Mouse (Mus musculus) retina, embryonic 14.5 days (tissue): ENCODE measurements around the gene Rap1gap2.
A peak's percentile ranks its signal among the peaks of the same experiment; 100 is the strongest.

ENCODE experiments used
- DNase-seq: peaks from one replicate; pipeline ENCODE4 v3.0.0-alpha.2; 2015; ENCODE audit warnings: low spot score

Gene Rap1gap2

GRCm38 (mm10) chr11:74574768-74575434 is 35.8 kb downstream of the Rap1gap2 start:
- no peak for DNase-seq

DNA sequence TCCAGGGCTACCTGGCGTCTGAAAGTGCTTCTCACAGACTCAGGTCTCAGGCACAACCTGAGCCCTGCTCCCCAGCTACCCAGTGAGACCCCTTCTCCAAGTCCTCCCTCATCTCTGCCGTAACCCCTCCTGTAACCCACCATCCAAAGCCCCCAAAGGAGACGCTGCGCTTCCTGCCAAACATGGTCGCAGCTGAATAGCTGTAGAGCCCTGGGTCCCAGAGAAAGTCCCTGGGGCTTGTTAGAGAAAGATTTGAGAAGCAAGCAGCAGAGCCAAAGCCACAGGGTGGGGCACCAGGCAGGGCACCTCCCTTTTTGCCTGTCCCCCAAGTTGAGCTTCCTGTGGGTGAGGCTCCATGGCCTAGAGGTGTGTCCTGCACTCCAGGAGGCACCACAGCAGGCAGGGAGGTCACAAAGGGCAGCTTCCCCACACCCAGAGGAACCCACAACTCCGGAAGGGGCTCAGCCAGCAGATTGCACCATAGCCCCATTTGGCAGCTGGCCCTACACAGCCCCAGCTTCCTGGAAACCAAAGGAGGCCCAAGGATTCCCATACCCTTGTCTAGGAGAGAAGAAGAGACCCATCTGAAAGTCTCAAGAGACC is 38.2 kb downstream of the Rap1gap2 start:
- no peak for DNase-seq

- no peak for DNase-seq
Measured at GRCm38 (mm10) chr11:74569735-74570134, 41.0 kb downstream of the Rap1gap2 start.

- no peak for DNase-seq
Measured at GRCm38 (mm10) chr11:74568463-74568862, 42.3 kb downstream of the Rap1gap2 start.

GRCm38 (mm10) chr11:74568004-74568403 is 42.7 kb downstream of the Rap1gap2 start:
- no peak for DNase-seq

GRCm38 (mm10) chr11:74566326-74566874 is 44.3 kb downstream of the Rap1gap2 start:
- no peak for DNase-seq

DNA sequence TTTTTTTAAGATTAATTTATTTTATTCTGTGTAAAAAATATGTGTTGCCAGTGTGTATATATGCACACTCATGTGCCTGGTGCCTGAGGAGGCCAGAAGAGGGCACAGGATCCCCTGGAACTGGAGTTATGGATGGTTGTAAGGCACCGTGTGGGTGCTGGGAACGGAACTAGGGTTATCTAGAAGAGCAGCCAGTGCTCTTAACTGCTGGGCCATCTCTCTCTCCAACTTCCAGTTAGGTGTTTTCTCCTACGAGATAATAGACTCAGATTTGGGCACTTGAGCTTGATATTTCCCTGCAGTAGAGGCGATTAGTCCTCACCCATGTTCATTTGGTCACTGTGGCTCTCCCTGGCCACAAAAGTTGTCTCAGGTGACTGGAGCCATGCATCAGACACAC is 49.3 kb downstream of the Rap1gap2 start:
- DNase-seq = no peak

DNA sequence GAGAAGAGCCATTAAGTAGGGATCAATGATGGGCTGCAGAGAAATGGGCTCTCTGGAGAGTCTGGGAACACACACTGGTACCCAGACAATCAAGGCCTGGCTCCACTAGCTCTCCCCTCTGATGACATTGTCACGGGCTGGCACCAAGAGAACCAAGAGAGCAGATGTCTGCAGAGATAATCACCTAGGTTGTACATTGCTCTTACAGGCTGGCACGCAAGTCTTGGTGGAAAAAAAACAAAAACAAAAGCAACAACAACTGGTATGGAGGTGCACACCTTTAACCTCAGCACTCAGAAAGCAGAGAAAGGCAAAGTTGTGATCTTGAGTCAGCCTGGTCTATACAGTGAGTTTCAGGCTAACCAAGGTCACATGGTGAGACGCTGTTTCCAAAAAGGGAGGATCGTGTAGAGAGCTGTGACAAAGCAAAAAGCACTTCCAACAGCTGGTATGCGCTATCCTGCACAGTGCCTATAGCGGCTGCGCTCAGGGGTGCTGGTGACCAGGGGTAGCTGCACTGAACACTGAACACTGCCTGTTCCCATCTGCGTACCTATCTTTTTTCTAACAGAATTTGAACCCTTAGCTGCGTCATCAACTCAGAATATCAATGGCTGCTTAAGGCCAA is 50.0 kb downstream of the Rap1gap2 start:
- no peak for DNase-seq

DNA sequence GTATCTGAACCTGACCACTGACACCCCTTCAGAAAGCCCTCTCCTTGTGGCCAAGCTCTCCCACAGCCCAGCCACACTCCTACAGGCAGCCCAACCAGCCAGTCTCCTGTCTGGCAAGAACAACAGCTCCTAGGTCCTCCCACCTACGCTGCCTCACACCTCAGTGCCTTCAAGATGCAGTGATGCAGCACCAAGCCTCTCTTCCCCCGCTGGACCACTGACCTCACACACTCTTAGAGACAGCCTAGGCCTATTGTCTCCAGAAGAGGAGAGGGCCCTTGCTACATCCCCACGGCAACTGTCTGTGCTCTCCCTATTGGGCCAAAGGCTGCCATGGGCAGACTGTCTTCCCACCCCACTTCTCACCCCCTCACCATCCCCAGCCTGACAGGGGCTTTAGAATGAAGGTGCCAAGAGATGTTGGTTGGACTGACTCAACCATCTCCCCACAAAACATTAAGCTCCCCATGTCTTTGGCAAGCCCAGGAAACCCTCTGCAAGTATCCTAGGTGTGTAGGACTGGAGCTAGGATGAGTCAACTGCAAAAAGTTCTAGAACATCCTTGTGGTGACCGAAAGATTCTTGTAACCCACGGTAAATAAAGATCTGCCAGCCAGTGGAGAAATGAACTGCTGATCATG is 50.8 kb downstream of the Rap1gap2 start:
- DNase-seq = no peak

GRCm38 (mm10) chr11:74558933-74559332 is 51.8 kb downstream of the Rap1gap2 start:
- DNase-seq = no peak

DNA sequence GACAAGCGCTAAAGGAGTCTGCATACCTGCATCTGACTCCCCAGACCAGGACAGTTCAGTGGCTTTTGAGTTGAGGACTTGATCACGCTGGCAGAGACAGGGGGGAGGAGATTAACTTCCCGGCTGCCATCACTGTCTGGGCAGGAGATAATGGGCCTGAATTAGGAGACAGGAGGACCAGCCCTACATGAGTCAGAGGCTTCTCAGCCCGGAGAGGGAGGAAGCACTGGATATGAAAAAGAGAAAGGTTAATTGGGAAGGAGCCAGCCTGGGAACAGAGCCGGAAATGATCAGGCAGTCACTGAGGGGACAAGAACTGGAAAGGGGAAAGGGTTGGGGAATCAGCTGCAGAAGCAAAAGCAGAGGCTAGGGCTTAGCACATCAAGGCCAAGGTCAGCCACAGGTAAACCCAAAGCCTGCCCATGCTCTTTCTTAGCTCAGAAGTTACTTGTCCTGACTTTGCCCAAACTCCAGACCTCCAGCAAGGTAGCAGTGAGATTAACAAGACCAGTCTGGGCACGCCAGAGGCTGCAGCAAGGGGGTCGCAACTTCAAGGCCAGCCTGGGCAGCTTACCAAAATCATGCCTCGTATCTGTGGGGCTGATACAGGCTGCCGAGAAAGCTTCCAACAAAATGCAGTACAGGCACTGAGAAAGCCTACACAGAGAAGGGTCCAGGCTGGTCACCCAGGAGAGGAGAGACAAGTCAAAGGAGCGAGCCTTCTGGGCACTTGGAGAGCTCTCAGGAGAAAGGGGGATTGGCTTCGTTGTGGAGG is 53.1 kb downstream of the Rap1gap2 start:
- DNase-seq = no peak

DNA sequence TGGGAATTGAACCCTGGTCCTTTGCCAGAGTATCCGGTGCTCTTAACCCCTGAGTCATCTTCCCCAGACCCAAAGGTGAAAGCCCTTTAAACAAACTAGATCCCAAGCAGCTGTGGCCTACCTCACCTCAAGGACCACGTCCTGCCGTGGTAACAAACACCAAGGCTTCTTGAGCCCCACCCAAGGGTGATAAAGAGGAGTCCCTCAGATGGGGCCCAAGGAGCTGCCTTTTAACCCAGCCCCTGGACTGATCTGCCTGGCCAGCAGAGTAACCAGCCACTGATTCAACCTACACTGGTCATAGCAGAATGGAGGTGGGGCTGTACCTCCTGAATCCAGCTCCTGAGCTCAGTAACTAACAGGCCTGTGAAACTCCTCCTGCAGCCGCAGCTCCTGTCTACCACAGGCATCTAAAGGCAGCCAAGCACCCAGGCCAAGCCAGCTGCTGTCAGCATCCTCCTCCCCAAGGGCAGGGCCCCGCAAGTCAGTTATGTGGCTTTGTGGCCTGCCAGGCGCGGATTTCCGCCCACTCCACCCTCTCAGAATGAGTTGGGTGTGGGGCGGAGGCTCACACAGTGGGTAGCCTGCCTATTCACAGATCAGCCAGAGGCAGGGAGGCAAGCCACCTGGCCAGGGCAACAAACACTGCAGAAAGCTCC is 54.9 kb downstream of the Rap1gap2 start:
- no peak for DNase-seq

GRCm38 (mm10) chr11:74554683-74555341 is 55.9 kb downstream of the Rap1gap2 start:
- peak; percentile 42 for DNase-seq

GRCm38 (mm10) chr11:74551568-74551967 is 59.1 kb downstream of the Rap1gap2 start:
- no peak for DNase-seq

DNA sequence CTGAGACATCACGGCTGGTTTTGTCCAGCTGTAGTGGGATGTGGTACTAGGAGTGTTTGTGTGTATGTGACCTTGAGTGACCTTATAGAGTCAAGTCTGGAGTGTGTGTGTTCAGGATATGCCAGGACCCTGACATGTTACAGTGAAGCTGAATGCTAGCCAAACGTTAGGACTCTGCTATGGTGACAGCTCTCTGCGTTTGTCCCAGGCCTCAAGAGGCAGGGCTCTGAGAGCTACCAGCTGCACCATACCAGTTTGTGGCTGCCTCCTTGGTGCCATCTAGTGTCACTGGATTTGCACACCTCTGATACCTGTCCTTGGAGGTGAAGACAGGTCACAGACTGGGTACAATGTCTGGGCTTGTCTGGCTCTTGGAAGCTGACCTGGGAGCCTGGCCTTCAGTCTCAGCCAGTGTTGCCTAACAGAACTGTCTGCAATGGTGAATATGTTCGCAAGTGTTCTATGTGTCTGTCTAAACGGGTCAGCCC is 60.1 kb downstream of the Rap1gap2 start:
- no peak for DNase-seq

GRCm38 (mm10) chr11:74548781-74549382 is 61.8 kb downstream of the Rap1gap2 start:
- peak; percentile 52 for DNase-seq

- DNase-seq = peak; percentile 89
Measured at GRCm38 (mm10) chr11:74546933-74547694, 63.6 kb downstream of the Rap1gap2 start.

DNA sequence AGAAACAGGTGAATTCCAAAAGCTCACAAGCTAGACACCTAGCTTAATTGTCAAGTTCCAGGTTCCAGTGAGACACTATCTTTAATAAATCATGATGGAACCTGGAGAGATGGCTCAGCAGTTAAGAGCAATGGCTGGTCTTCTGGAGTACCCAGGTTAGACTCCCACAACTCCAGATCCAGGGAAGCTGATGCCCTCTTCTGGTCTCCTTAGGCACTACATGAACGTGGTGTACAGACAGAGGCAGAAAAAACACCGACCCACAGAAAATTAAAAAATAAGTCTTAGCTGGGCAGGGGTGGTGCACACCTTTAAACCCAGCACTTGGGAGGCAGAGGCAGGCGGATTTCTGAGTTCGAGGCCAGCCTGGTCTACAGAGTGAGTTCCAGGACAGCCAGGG is 64.5 kb downstream of the Rap1gap2 start:
- DNase-seq = peak; percentile 73

DNA sequence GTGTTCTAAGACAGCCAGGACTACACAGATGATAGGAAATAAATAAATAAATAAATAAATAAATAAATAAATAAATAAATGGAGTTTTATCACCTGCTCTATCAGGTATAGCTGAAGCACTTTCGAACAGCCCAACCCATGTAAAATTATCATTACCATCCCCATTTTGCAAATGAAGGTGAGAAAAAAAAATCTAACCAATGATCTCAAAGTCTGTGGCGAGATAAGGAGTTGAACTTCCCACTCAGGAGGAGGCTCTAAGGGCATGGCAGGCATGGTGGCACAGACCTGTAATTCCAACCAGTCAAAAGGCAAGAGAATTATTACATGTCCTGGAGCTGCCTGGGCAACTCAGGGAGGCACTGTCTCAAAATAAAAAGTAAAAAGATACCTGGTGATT is 65.2 kb downstream of the Rap1gap2 start:
- DNase-seq = no peak
